Mouse (Mus musculus) embryo, embryonic 9.5 days (tissue): ENCODE measurements around the gene Nepn.

ENCODE experiments used
- DNase-seq: peaks from one replicate; pipeline ENCODE4 v3.0.0-alpha.2; 2017; ENCODE audit errors: extremely low spot score

Gene Nepn

GRCm38 (mm10) chr10:52405160-52405559, 16.4 kb downstream of the Nepn start:
- DNase-seq: no peak

GRCm38 (mm10) chr10:52407526-52407925, 18.8 kb downstream of the Nepn start:
- DNase-seq: no peak

GRCm38 (mm10) chr10:52415020-52415419, 26.2 kb downstream of the Nepn start:
- DNase-seq: no peak

GRCm38 (mm10) chr10:52416458-52416857, 27.7 kb downstream of the Nepn start:
- DNase-seq: no peak

GRCm38 (mm10) chr10:52417299-52417997, 28.7 kb downstream of the Nepn start, which contains the start of gene Nus1:
TSS of gene Nus1 (plus strand) at chr10:52417547.
- peak; percentile 98 for DNase-seq

- no peak for DNase-seq
These were observed 29.5 kb downstream of the Nepn start for GRCm38 (mm10) chr10:52417998-52418860.

GRCm38 (mm10) chr10:52418931-52419330, 30.2 kb downstream of the Nepn start:
- DNase-seq: no peak

GRCm38 (mm10) chr10:52419402-52419801, 30.6 kb downstream of the Nepn start:
- no peak for DNase-seq

- DNase-seq: no peak
These were observed 31.8 kb downstream of the Nepn start for GRCm38 (mm10) chr10:52420526-52420925.

- no peak for DNase-seq
These were observed 32.9 kb downstream of the Nepn start for GRCm38 (mm10) chr10:52421716-52422115.

- DNase-seq: no peak
These were observed 34.3 kb downstream of the Nepn start for GRCm38 (mm10) chr10:52423097-52423496.

GRCm38 (mm10) chr10:52426314-52426980, 37.7 kb downstream of the Nepn start:
- DNase-seq: no peak

- no peak for DNase-seq
These were observed 39.1 kb downstream of the Nepn start for GRCm38 (mm10) chr10:52427634-52428415.

- no peak for DNase-seq
These were observed 42.2 kb downstream of the Nepn start for GRCm38 (mm10) chr10:52430953-52431352.

- DNase-seq: no peak
These were observed 46.1 kb downstream of the Nepn start for GRCm38 (mm10) chr10:52434836-52435235.
